Mouse (Mus musculus): ENCODE results near the gene Fhit. TPM values are rescaled to one million over a fixed set of nuclear protein-coding genes. Genes with fewer than 3 reads are reported as not detected.

Gene Fhit
- polyA plus RNA-seq, 1 experiment = 6.0 TPM

DNA sequence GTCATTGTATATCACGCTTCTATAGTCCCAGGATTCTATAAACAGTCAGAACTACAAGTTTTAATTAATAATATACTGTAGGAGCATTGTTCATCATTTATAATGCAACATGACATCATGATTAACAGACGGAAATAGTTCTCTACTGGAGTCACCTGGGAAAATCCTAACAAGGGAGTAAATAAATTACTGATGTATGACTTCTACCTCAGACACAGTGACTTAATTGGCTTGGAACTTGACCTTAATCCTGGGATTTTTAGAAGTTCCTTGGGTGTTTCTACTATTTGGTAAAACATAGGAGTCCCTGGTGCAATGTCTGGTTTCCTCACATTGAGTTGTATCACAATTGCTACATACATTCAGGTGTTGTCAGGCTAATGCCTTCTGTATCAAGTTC is 613.2 kb downstream of the Fhit start:
- DNase-seq (ENCODE audit: low read depth, low spot score) = no peak
- whole genome bisulfite sequencing = 86% methylated on average over 2 of the region's 2 CpGs

DNA sequence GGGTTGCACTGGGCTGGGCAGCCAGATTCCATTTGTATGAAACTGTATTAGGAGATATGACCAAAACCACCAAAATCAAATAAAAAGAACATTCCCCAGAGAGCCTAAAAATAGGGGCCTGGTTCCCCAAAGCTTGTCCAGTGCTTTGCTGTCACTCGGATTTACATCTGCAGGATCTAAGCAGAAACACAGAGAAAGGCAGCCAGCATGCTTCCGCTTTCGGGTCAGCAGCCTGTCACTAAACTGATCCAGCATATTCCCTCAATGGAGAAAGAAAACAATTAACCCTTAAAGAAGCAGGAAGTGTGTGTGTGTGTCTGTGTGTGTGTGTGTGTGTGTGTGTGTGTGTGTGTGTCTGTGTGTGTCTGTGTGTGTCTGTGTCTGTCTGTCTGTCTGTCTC is 615.9 kb downstream of the Fhit start:
- no peak for DNase-seq (ENCODE audit: low read depth, low spot score)
- 51% methylated on average over 3 of the region's 3 CpGs for WGBS

DNA sequence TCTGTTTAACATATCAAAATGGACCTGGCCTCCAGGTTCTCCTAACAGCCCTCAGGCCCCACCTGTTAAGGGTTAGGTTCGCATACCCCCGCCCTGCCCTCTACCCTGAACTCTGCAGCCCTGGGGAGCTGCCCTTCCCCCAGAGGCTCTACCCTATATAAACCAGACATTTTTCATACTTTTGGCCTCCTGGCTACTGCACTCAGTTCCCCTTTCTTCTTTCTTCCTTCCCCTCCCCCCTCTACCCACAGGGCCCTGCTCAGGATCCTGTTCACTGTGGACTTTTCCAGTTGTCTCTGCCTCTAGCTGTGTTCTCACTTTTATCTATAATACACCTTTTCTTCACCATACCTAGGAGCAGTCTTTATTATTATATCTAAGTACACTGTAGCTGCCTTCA is 627.0 kb downstream of the Fhit start:
- 72% methylated on average over 2 of the region's 2 CpGs for WGBS
- no peak for DNase-seq (ENCODE audit: low read depth, low spot score)

DNA sequence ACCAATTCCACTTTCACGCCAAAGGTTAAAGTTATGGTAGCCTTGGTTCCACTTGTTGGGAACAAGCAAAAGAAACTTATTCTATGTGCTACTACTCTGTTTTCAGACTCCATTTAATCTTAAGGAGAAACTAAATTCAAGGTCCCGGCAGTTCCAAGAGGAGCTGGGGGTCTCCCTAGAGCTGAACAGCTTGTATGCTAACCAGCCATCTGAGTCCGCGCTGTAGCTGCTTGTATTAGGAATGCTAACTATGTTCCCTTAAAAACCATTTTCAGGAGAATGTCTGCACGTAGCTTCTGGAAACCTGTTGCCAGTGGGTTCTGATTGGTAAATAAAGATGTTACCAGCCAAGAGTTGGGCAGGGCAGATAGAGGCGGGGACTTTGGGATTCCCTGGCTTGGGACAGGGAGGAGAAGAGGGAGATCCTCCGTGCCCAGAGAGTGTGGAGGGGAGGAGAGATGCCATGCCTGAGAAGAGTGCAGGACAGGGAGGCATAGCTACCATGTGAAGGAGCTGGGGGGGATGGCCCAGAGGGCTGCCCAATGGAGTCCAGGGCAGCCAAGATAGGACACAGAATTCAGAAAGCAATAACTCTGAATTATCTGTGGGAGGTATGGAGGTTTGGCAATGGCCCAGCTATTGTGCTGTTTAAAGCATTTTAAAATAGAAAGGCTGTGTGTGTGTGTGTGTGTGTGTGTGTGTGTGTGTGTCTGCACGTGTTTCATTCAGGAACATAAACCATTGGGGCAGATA is 629.9 kb downstream of the Fhit start:
- DNase-seq (ENCODE audit: low read depth, low spot score) = no peak
- WGBS = 63% methylated on average over 8 of the region's 8 CpGs

- no peak for DNase-seq (ENCODE audit: low read depth, low spot score)
These were observed 635.0 kb downstream of the Fhit start for GRCm38 (mm10) chr14:10526800-10527199.

DNA sequence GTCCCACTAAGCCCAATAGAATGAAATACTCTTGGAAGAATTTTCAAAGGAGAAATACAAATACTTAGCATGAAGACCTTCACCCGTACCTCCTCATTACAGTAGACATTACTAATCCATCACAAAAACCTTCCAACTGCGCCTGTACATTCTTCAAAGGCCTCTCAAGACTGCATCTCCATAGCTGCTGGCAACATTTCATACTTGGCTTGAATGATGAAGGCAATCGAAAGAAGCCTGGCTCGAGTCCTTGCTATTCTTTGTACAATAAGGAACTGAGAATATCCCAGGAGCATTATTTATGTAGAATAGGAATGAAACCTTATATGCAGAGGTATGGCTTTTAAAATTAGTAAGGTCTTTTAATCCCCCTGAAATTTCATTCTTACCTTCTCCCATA is 636.0 kb downstream of the Fhit start:
- no peak for DNase-seq (ENCODE audit: low read depth, low spot score)
- 84% methylated on average over 4 of the region's 4 CpGs for WGBS

More at GRCm38 (mm10) chr14:10526800-10527199, 635.0 kb downstream of the Fhit start:
- 22% methylated on average over 2 of the region's 2 CpGs for whole genome bisulfite sequencing

GRCm38 (mm10) chr14:10514026-10514425 is 647.8 kb downstream of the Fhit start:
- no peak for DNase-seq (ENCODE audit: low read depth, low spot score)

GRCm38 (mm10) chr14:10509252-10509651 is 652.6 kb downstream of the Fhit start:
- DNase-seq (ENCODE audit: low read depth, low spot score) = no peak

- DNase-seq (ENCODE audit: low read depth, low spot score) = no peak
- WGBS = 59% methylated on average over 1 of the region's 1 CpGs
These were observed 654.3 kb downstream of the Fhit start for GRCm38 (mm10) chr14:10507560-10507959.

DNA sequence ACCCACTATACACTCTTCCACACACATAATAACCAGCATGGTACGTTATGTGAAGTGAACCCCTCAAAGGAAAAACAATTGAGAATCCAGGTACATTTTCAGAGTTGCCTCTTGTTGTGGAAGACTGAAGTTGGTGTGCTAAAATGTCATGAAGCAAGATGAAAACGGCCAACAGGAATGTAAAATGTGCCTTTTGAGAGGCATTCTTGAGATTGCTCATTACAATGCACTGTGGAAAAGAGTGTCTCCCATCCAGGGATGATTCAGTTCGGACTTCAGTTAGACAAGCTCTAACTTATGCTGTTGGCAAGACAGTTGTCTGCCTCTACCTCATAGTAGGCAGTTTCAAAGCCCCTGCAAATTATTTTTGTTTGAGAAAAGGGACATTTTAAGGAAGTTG is 676.0 kb downstream of the Fhit start:
- 87% methylated on average over 3 of the region's 3 CpGs for WGBS
- no peak for DNase-seq (ENCODE audit: low read depth, low spot score)

GRCm38 (mm10) chr14:10482851-10483613 is 678.8 kb downstream of the Fhit start:
- DNase-seq (ENCODE audit: low read depth, low spot score) = no peak

DNA sequence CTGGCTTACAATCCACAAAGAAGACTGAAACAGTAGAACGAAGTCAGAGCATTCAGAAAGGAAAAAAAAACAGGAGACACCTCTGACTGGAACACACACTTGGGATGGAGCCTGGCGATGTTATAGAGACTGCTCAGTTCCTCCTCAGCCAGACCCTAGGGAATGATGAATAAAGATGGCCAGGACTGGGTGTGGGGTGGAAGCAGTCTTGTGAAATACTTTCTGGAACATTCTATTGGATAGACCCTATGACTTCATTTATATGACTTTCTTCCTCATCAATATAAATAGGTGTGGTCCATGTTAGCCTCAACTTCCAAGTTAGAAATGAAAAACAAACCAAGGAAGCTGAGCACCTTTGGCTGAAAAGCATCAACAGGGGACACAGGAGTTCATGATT is 680.5 kb downstream of the Fhit start:
- DNase-seq (ENCODE audit: low read depth, low spot score) = no peak
- WGBS = 65% methylated on average over 2 of the region's 2 CpGs

More at GRCm38 (mm10) chr14:10482851-10483613, 678.8 kb downstream of the Fhit start:
- 86% methylated on average over 3 of the region's 3 CpGs for WGBS

DNA sequence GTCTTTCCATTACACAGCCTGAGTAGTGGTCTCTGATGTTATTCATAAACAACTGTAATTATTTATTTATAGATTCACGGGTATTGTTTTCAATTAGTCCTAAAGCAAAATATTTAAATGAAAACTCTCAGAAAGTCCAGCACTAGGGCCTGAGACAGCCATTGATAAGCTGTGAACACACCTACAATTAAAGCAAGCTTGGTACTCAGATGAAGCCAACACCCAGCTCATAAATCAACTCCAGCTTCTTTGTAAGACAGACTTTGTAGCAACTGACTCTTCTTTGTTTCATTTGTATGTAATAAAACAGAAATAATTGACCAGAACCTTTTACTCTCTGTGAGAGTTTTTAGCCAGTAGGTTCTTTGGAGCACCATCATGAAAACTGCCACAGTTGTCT is 681.2 kb downstream of the Fhit start:
- WGBS = 11% methylated on average over 1 of the region's 1 CpGs
- no peak for DNase-seq (ENCODE audit: low read depth, low spot score)

- 4% methylated on average over 14 of the region's 14 CpGs for WGBS
- peak; percentile 54 for DNase-seq (ENCODE audit: low read depth, low spot score)
These were observed 708.6 kb downstream of the Fhit start for GRCm38 (mm10) chr14:10453001-10453861.

- WGBS = 18% methylated on average over 5 of the region's 5 CpGs
- DNase-seq (ENCODE audit: low read depth, low spot score) = peak; percentile 37
These were observed 709.6 kb downstream of the Fhit start for GRCm38 (mm10) chr14:10452234-10452633.

DNA sequence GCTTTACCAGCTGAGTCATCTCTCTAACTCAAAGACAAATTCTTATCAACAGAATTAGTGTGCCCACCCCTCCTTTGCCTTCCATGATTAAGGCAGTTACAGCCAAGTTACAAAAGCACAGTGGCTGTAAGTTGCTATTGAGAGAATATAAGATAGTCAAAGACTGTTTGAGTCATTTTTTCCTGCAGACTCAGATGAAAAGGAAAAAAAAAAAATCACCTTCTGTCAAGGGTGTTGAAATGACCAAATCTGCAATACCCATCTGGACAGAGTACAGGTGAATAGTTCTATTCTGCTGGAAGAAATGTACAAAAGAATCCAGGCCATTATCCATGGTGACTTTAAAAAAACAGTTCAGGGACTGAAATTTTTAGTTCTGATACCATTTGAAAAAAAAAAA is 716.5 kb downstream of the Fhit start:
- DNase-seq (ENCODE audit: low read depth, low spot score) = no peak

DNA sequence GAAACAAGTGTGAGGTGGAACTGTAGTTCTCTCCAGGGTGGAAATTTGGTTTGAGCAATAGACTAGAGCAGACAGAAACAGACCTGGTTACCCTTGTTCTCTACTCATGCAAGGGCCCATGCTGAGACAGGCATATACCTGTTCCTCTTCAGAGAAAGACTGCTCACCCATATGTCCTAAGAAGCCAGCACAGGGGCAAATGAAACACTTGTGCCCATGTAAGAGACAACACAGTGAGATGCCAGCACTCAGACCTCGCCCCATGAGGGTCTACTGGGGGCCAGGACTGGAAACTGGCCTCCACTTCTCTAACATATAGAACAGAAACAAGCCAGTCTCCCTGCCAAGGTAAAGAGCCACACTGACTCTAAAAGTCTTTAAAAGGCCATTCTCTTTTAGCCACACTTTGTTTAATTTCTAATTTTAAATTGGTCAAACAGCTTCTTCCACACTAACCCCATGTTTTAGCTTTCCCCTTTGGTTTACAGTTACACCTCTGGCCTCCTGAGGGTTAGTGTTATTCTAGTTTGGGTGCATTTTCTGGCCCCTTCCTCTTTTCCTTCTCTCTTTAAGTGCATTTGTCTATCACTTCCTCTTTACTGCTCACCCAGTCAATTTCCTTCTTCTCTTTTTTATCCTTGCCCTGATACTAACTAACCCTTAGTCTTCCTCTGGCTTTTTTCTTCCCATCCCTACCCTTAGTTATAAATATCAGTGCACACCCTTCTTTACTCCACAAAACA is 722.7 kb downstream of the Fhit start:
- 79% methylated on average over 1 of the region's 1 CpGs for WGBS
- no peak for DNase-seq (ENCODE audit: low read depth, low spot score)

DNA sequence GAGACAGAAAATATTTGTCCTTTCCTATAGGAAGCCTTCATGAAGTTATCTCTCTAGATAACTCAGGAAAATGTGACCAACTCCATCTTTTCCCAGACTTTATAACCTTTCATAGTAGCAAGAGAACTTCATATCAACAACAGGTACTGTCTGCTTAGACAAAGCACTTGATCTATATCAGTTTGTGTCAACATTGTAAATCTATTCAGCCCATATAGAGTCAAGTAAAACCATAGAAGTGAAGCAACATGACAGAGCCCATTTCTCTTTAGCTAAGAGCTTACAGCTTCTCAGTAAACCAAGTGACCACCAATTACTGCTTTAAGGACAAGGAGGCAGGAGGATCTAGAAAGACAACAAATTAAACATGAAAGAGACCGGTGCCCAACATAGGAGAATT is 725.6 kb downstream of the Fhit start:
- WGBS = 28% methylated on average over 1 of the region's 1 CpGs
- no peak for DNase-seq (ENCODE audit: low read depth, low spot score)

DNA sequence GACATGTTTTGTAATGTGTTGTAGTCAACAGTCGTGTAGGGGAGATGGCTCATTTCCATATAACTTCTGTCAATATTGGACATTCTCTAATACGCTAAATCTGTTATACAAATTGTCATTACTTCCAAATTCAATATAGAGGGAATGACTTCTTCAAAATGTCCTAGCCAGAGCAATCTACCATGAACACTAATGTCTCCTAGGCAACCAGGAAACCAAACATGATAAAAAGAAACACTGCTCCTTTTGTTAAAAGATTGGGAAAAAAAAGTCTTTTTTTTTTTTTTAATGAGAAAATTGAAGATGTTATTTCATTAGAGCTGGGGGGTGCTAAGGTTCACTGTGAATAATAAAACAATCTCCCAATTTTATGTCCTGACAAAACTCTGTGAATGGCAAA is 729.3 kb downstream of the Fhit start:
- DNase-seq (ENCODE audit: low read depth, low spot score) = no peak
- 50% methylated on average over 2 of the region's 2 CpGs for WGBS

All from large intestine, adult 2 months (tissue).